Mouse (Mus musculus) cerebral cortex, adult 2 months (tissue): ENCODE data around the gene Gm11077.

Experiments
- WGBS: fragments of 180-500 bp; shearing (Covaris S2); methylation state at CpG from one replicate; pipeline ENCODE4 v1.1.7; 2018; 5-methylcytosine and 5-hydroxymethylcytosine counted together

Gene Gm11077

DNA sequence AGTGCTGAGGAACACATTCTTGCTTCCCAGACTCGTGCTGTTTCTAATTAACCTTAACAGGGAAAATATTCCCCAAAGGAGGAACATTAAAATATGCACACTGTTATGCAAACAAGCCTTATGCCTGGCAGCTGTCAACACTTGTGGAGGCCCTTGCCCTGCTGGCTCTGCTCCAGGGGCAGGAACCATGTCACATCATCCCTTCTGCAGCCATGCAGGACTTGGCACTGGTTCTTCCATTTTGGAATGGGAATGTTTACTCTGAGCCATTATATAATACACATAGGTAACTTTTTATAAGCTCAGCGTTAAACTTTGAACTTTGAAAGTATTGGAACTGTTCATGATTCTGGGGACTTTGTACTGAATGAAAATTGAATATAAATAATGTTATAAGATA lies 18.5 kb downstream of the Gm11077 start:
- WGBS = 60% methylated on average over 2 of the region's 2 CpGs

GRCm38 (mm10) chr6:140750371-140751080 lies 21.4 kb downstream of the Gm11077 start:
- WGBS = 84% methylated on average over 8 of the region's 8 CpGs

DNA sequence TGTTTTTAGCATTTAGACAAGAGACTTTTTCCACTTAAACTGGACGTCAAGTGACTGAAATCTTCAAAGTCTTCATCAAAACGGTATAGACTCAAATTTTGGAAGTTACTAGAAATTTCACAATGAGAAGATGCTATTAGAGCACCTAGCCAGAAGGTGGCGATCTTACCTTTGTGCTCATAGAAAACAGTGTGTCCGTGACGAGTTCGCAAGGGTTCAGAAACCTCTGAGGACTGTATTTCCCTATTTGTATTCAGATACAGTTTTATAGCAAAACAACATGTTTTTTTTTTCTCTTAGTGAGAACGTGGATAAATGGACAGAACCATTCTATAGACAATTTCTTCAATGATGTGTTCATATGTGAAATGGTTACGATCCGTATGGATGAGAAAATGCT lies 37.3 kb downstream of the Gm11077 start:
- WGBS = 20% methylated on average over 9 of the region's 9 CpGs

DNA sequence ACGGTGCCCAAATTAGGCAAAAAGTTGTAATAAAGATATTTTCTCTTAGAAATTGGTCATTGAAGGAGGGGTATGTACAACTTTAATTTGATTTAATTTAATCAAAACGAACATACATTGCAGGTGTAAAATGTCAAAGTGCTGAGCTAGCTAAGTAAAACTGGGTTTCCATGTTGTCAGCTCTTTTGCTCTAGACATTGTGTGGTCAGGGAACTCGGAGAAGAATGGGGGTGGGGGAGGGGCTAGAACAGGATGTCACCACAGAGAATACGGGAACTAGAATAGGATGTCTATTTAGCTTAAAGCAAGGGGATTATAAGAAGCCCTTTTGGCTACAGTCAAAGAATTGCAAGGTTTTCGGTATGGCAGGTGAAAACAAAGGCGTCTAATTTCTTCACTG lies 38.2 kb downstream of the Gm11077 start:
- WGBS = 54% methylated on average over 6 of the region's 6 CpGs

GRCm38 (mm10) chr6:140768180-140768579 lies 39.1 kb downstream of the Gm11077 start:
- WGBS = 80% methylated on average over 8 of the region's 8 CpGs

DNA sequence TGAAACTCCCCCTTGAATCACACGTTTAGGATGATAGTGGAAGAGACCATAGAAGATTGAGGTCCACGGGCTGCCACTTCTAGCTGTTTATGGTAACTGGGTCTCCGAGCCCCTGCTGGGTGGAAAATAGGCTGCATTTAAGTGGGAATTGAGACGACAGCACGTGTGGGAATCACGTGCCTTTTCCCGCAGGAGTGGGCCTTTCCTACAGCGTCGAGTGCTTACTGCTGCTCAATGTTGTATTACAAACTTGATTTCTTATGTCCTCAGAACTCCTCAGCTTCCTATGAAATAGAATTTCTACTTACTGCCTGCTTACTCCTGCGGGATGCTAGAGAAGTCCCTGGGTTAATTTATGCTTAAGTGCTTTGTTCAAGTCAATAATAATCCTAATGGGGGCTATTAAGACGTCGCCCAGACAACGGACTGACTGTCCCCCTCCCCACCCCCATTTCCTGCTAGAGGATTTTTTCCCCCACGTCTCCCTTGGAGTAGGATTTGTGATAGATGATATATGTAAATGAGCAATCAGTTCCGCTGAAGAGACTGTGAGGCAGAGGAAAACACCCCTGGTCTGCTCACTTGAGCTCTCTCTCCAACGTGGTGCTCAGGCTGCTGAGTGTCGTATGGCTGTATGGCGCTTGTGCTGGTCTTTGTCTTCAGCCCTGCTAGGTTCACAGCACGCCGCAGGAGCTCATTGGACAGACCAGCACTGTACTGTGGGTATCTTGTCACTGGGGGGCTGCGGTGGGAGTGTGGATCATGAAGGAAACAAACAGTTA lies 40.0 kb downstream of the Gm11077 start:
- 56% methylated on average over 21 of the region's 21 CpGs for WGBS

GRCm38 (mm10) chr6:140776274-140776673 lies 47.2 kb downstream of the Gm11077 start:
- 65% methylated on average over 8 of the region's 8 CpGs for WGBS

GRCm38 (mm10) chr6:140782524-140782923 lies 53.4 kb downstream of the Gm11077 start:
- WGBS = 95% methylated on average over 6 of the region's 6 CpGs

- WGBS = 66% methylated on average over 2 of the region's 2 CpGs
Measured at GRCm38 (mm10) chr6:140786058-140786457, 57.0 kb downstream of the Gm11077 start.

GRCm38 (mm10) chr6:140789850-140790249 lies 60.8 kb downstream of the Gm11077 start:
- WGBS = 51% methylated on average over 3 of the region's 3 CpGs

DNA sequence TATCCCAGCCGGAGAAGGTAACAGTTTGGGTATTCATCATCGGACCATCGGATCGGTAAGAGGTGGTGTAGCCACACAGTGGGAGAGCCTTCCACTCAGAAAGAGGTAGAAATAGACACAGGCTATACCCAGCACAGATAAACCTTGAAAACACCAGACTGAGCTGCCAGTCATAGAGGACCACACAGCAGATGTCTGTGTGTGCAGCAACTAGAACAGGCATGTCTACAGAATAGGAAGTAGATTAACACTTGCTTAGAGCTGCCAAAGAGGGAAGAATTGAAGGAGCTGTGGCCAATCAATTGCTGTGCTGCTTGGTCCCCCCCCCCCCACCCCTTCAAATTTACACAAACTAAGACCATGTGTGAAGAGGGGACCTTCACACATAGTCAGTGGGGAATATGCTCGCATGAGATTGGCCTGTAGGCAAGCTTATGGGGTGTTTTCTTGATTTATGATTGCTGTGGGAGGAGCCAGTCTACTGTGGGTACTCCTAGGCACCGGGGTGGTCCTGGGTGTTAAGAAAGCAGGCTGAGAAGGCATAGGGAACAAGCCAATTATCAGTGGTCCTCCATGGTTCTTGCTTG lies 64.7 kb downstream of the Gm11077 start:
- WGBS = 73% methylated on average over 6 of the region's 6 CpGs

DNA sequence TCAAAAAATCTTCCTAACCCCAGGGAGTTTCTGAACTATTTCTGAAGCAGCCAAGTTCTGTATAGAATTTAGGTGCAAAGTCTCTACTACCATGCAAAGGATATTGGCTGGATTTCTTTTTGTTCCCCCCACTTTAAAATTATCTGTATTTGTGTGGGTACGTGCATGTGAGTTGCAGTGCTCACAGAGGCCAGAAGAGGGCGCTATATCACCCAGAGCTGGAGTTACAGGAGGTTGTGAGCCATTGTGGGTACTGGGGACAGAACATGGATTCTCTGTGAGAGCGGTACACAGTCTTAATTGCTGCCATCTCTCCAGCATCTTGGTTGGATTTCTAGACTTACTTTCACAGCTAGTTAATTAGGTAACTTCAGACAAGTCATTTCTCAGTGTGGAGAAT lies 69.8 kb downstream of the Gm11077 start:
- 71% methylated on average over 3 of the region's 3 CpGs for WGBS

DNA sequence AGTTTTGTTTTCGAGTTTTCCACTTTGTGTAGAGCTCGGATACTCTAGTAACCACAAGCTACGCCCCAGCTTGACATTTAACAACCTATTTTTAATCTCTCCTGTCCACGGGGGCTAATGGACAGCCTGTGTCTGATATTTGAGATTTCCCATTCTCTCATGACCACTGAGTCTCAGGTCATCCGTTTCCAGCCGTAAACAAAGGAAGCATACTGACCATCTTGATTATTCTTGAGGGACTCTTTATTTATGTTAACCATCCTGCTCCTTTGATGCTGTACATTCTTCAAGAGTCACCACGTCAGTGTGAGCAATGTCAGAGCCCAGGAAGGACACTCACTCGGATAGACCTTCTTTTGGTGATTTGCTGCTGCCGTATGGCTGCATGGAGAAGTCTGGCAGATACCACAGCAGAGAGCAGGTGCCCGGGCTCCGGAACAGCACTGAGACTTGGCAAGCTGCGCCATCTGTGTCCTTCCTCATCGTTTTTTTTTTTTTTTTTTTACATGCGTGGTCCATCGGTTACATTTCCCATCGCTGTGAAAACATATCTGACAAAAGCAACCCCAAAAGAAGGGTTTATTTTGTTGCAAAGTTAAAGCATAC lies 70.5 kb downstream of the Gm11077 start:
- WGBS = 71% methylated on average over 16 of the region's 16 CpGs

GRCm38 (mm10) chr6:140800587-140800986 lies 71.5 kb downstream of the Gm11077 start:
- 89% methylated on average over 4 of the region's 4 CpGs for WGBS
